Mouse (Mus musculus) bone marrow, adult 2 months (tissue): ENCODE data around the gene Nt5e.
"Not testable (repeated sequence)": the region's sequence is repeated elsewhere in the genome, so short reads cannot be mapped to it uniquely, and the experiment has no call there.

ENCODE experiments used
- CTCF ChIP-seq: fragments of 200-500 bp; IDR thresholded peaks from 2 replicates; pipeline ENCODE4 v1.5.1; 2011; ENCODE audit warnings: low read length, control low read depth; ENCODE audit not compliant: control insufficient read depth, insufficient read depth
- POLR2A ChIP-seq: fragments of 200-500 bp; IDR thresholded peaks from 2 replicates; pipeline ENCODE4 v1.6.1; 2011; ENCODE audit warnings: low read depth, mild to moderate bottlenecking, control low read depth, low read length, borderline replicate concordance; ENCODE audit not compliant: control insufficient read depth

GRCm38 (mm10) chr9:88297244-88297643 lies 29.8 kb upstream of the Nt5e start:
- not testable (repeated sequence) for TF ChIP-seq CTCF, POLR2A
